ENCODE assay signal across 11 mouse cellular contexts in the genomic region with DNA sequence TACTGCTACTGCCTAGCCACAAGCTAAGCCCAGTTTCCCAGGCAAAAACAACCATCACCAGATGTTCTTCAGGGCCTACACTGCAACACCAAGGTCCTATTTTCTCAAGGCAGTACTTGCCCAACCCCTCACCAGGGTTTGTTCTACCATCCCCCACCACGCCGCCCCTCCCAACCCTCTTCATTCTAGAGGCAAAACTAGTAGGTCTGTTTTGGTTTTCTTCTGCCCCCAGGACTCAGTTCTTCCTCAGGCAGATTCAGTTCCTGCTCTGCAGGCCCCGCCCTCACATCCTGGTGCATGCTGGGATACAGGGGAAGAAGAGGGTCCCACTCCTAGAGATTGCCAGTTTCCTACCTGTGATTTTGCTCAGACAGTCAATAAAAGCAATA. TPM values are rescaled to one million over a fixed set of nuclear protein-coding genes. Genes with fewer than 3 reads are reported as not detected.
DNase-seq lines count a peak whose midpoint lies in the region; ATAC-seq lines count a peak whose summit lies in the region.
"Had no signal": no experiment of that assay in that cellular context is flagged by ENCODE, and none has a peak within 500 bp of the region (broad histone marks: within the 10 kb centered on the region; RNA-seq: fewer than 3 reads in every experiment).

No protein-coding gene starts in this region.

- peaks cover 16% of the 10 kb centered on the region for H3K4me1 ChIP-seq in liver, embryonic 16.5 days (ENCODE audit: control insufficient read depth, low read depth, low read length)
- H3K4me1 ChIP-seq in brown adipose tissue, adult 24 weeks (ENCODE audit: control insufficient read depth, insufficient read depth, insufficient read length, low read length): peaks cover 11% of the 10 kb centered on the region
- H3K4me1 ChIP-seq in forebrain, embryonic 14.5 days (ENCODE audit: control insufficient read depth, insufficient read depth, low read length): no peaks in the 10 kb centered on the region

- peak overlapping the region; percentile 62 for H3K27ac ChIP-seq in liver, embryonic 16.5 days (ENCODE audit: low read length)
- H3K27ac ChIP-seq in brown adipose tissue, adult 24 weeks (replicated peaks; ENCODE audit: low read depth, low read length): peak overlapping the region; percentile 19; the same call in 1 of the 2 replicates
- H3K27ac ChIP-seq in macrophage: peak overlapping the region; percentile 57
- no peak overlapping the region for H3K27ac ChIP-seq in forebrain, embryonic 14.5 days (ENCODE audit: low read depth, low read length)
- H3K27ac ChIP-seq: neural tube, embryonic 12.5 days had no signal

- H3K79me2 ChIP-seq in macrophage (ENCODE audit: inconsistent target): no peaks in the 10 kb centered on the region

- ATAC-seq in liver, embryonic 16.5 days (ENCODE audit: low read depth): no peak
- no peak for ATAC-seq in erythroid progenitor cell, adult 5-6 weeks (replicated peaks; ENCODE audit: low FRiP score, poor library complexity, severe bottlenecking)
- no peak for ATAC-seq in forebrain, embryonic 14.5 days

- H3K9me3 ChIP-seq in liver, embryonic 16.5 days (replicated peaks; ENCODE audit: control insufficient read depth, low read length): no peaks in the 10 kb centered on the region
- no peaks in the 10 kb centered on the region for H3K9me3 ChIP-seq in forebrain, embryonic 14.5 days (replicated peaks; ENCODE audit: control insufficient read depth, low read length)
- H3K9me3 ChIP-seq: neural tube, embryonic 12.5 days had no signal

- WGBS in liver, embryonic 16.5 days (ENCODE audit: insufficient replicate concordance): 39% methylated on average over 3 of the region's 3 CpGs
- 21% methylated on average over 3 of the region's 3 CpGs for WGBS in macrophage (ENCODE audit: missing documents)
- WGBS in forebrain, embryonic 14.5 days: 72% methylated on average over 3 of the region's 3 CpGs

- H3K4me2 ChIP-seq in liver, embryonic 16.5 days (ENCODE audit: low read depth, low read length): no peak overlapping the region
- no peak overlapping the region for H3K4me2 ChIP-seq in forebrain, embryonic 14.5 days (ENCODE audit: low read length)
- H3K4me2 ChIP-seq: neural tube, embryonic 12.5 days had no signal

- no peaks in the 10 kb centered on the region for H3K27me3 ChIP-seq in liver, embryonic 16.5 days (ENCODE audit: control insufficient read depth, insufficient read depth, low read depth, low read length)
- no peaks in the 10 kb centered on the region for H3K27me3 ChIP-seq in forebrain, embryonic 14.5 days (replicated peaks; ENCODE audit: control insufficient read depth, insufficient read depth, low read length)
- H3K27me3 ChIP-seq: neural tube, embryonic 12.5 days had no signal

- H3K36me3 ChIP-seq in liver, embryonic 16.5 days (ENCODE audit: control insufficient read depth, insufficient read depth): peaks cover 7% of the 10 kb centered on the region
- peaks cover 17% of the 10 kb centered on the region; the same call in 1 of the 2 replicates for H3K36me3 ChIP-seq in macrophage (ENCODE audit: inconsistent target)
- peaks cover 29% of the 10 kb centered on the region for H3K36me3 ChIP-seq in forebrain, embryonic 14.5 days (ENCODE audit: control insufficient read depth, insufficient read depth, low read length)

- H3K4me3 ChIP-seq in liver, embryonic 16.5 days (ENCODE audit: low read depth, low read length): no peak overlapping the region
- no peak overlapping the region for H3K4me3 ChIP-seq in brown adipose tissue, adult 24 weeks (ENCODE audit: insufficient read depth, low read depth, low read length)
- no peak overlapping the region for H3K4me3 ChIP-seq in macrophage (ENCODE audit: inconsistent target)
- no peak overlapping the region for H3K4me3 ChIP-seq in forebrain, embryonic 14.5 days (ENCODE audit: low read depth, low read length)
- H3K4me3 ChIP-seq: neural tube, embryonic 12.5 days had no signal

- H3K9ac ChIP-seq in liver, embryonic 16.5 days (ENCODE audit: low read depth, low read length): no peak overlapping the region
- no peak overlapping the region for H3K9ac ChIP-seq in forebrain, embryonic 14.5 days (ENCODE audit: low read length)
- H3K9ac ChIP-seq: neural tube, embryonic 12.5 days had no signal

- DNase-seq in liver: no peak
- peak; percentile 74 for DNase-seq in thymus, postnatal 14 days
- no peak for DNase-seq in forebrain, embryonic 14.5 days (ENCODE audit: low spot score)
- DNase-seq in embryo, embryonic 9.5 days (ENCODE audit: extremely low spot score): no peak
- DNase-seq: cerebellum, postnatal 10 days; gastrocnemius, postnatal 14 days had no signal

RNA-seq across cellular contexts. Expression of gene Sik1, which starts 14.2 kb away (rescaled TPM):
- polyA plus RNA-seq in liver, embryonic 16.5 days (2015; fragmentation: Nextera tagmentation; extraction: Ambion mirVana): 5.4 and 5.9 TPM in 2 replicates
- polyA plus RNA-seq in brown adipose tissue, adult 24 weeks (2012; ENCODE audit: insufficient read depth, insufficient read length, missing spikeins): 9.6 and 39.2 TPM in 2 replicates
- 10 to 100 TPM in 24 of 26 experiments, 1 to 10 TPM in 2; 2.6 to 74.2 (median 27.9) TPM for total RNA-seq in macrophage (2018; cell fraction: chromatin; rRNA removed)
- 10 to 100 TPM in 20 of 26 experiments, 1 to 10 TPM in 6; 1.9 to 28.3 (median 15.6) TPM for total RNA-seq in macrophage (2018; cell fraction: cytosol; rRNA removed)
- total RNA-seq in macrophage (2018; cell fraction: nucleus; rRNA removed): 10 to 100 TPM in 20 of 26 experiments, 1 to 10 TPM in 6; 4.1 to 41.4 (median 13.5) TPM
- polyA plus RNA-seq in macrophage (2018): 6.1 to 8.6 TPM (median 7.3 TPM) in 3 replicates
- total RNA-seq in erythroid progenitor cell, adult 5-6 weeks (2015; ENCODE audit: low replicate concordance): 7.6 and 9.2 TPM in 2 replicates
- 2.2 and 5.9 TPM in 2 replicates for total RNA-seq in erythroid progenitor cell, adult 5-6 weeks (2017; ENCODE audit: low replicate concordance)
- 12.2 and 14.7 TPM in 2 replicates for polyA plus RNA-seq in forebrain, embryonic 14.5 days (2014; fragmentation: Nextera tagmentation; extraction: Ambion mirVana)
